20 mouse cellular contexts compared by ENCODE assay signal in the genomic region with DNA sequence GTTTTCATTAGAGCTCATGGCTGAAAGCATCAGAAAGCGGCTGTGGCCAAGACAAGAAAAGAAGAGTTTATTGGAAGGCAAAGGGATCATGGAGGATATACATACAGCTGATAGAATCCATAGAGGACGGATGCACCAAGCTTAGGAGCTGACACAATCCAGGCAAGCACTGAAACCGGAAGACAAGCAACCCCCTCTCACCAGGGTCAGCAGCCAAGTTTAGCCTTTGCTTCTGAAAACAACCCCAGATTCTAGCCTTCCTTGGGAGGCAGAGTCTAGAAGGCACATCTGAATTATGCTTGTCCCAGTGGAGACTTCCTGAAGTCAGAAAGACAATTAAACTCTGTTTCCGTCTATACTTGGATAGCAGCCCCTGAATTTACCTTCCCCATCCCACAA. TPM values are rescaled to one million over a fixed set of nuclear protein-coding genes. Genes with fewer than 3 reads are reported as not detected.
DNase-seq lines count a peak whose midpoint lies in the region; ATAC-seq lines count a peak whose summit lies in the region.
"Had no signal": no experiment of that assay in that cellular context is flagged by ENCODE, and none has a peak within 500 bp of the region (broad histone marks: within the 10 kb centered on the region; RNA-seq: fewer than 3 reads in every experiment).

No protein-coding gene starts in this region.

- ATAC-seq in heart, embryonic 12.5 days (ENCODE audit: insufficient number of reproducible peaks, low FRiP score): peak; percentile 64; the same call in 1 of the 2 replicates
- ATAC-seq in kidney, embryonic 16.5 days (ENCODE audit: low FRiP score, low TSS enrichment): peak; percentile 54; the same call in 1 of the 2 replicates
- ATAC-seq in embryonic facial prominence, embryonic 14.5 days (ENCODE audit: low read depth): peak; percentile 70
- peak; percentile 32; the same call in 1 of the 2 replicates for ATAC-seq in limb, embryonic 13.5 days (ENCODE audit: low FRiP score, low read depth)
- ATAC-seq: forebrain, embryonic 13.5 days; midbrain, embryonic 16.5 days had no signal

- no peak overlapping the region for H3K4me2 ChIP-seq in heart, embryonic 12.5 days
- no peak overlapping the region for H3K4me2 ChIP-seq in kidney, embryonic 16.5 days (replicated peaks; ENCODE audit: low read depth, low read length)
- no peak overlapping the region for H3K4me2 ChIP-seq in embryonic facial prominence, embryonic 14.5 days (ENCODE audit: low read depth, low read length)
- no peak overlapping the region for H3K4me2 ChIP-seq in limb, embryonic 13.5 days (replicated peaks)
- H3K4me2 ChIP-seq: embryonic facial prominence, embryonic 13.5 days; forebrain, embryonic 13.5 days; hindbrain, embryonic 15.5 days had no signal

- no peak for DNase-seq in heart, postnatal 10 days
- no peak for DNase-seq in kidney, postnatal 10 days
- DNase-seq in embryonic facial prominence, embryonic 14.5 days (ENCODE audit: low spot score): peak; percentile 46
- no peak for DNase-seq in left cerebral cortex, postnatal 4 days
- DNase-seq: cerebellum, postnatal 25 days; kidney, adult 9 months; layer of hippocampus, adult 9-11 months; spleen, adult 18-20 months; thymus, postnatal 4 days had no signal

- H3K9ac ChIP-seq in heart, embryonic 12.5 days: no peak overlapping the region
- H3K9ac ChIP-seq in kidney, embryonic 16.5 days (replicated peaks; ENCODE audit: low read length): no peak overlapping the region
- H3K9ac ChIP-seq in embryonic facial prominence, embryonic 14.5 days (ENCODE audit: low read depth, low read length): no peak overlapping the region
- no peak overlapping the region for H3K9ac ChIP-seq in limb, embryonic 13.5 days
- H3K9ac ChIP-seq: embryonic facial prominence, embryonic 13.5 days; forebrain, embryonic 13.5 days; hindbrain, embryonic 15.5 days had no signal

- H3K36me3 ChIP-seq in heart, embryonic 12.5 days: no peaks in the 10 kb centered on the region
- no peaks in the 10 kb centered on the region for H3K36me3 ChIP-seq in kidney, embryonic 16.5 days (ENCODE audit: insufficient read depth, low read length)
- no peaks in the 10 kb centered on the region for H3K36me3 ChIP-seq in embryonic facial prominence, embryonic 14.5 days (ENCODE audit: control insufficient read depth, insufficient read depth, low read length)
- H3K36me3 ChIP-seq in limb, embryonic 13.5 days: no peaks in the 10 kb centered on the region
- H3K36me3 ChIP-seq: embryonic facial prominence, embryonic 13.5 days; hindbrain, embryonic 15.5 days had no signal

- peaks cover 18% of the 10 kb centered on the region for H3K4me1 ChIP-seq in heart, embryonic 12.5 days (replicated peaks)
- H3K4me1 ChIP-seq in kidney, embryonic 16.5 days (ENCODE audit: insufficient read depth, low read length): peaks cover 8% of the 10 kb centered on the region
- H3K4me1 ChIP-seq in embryonic facial prominence, embryonic 14.5 days (ENCODE audit: control insufficient read depth, insufficient read depth, low read length): peaks cover 22% of the 10 kb centered on the region
- peaks cover 15% of the 10 kb centered on the region for H3K4me1 ChIP-seq in limb, embryonic 13.5 days
- H3K4me1 ChIP-seq: hindbrain, embryonic 15.5 days had no signal

- H3K4me3 ChIP-seq in heart, embryonic 12.5 days: no peak overlapping the region
- H3K4me3 ChIP-seq in kidney, embryonic 16.5 days (ENCODE audit: low read length): no peak overlapping the region
- no peak overlapping the region for H3K4me3 ChIP-seq in embryonic facial prominence, embryonic 14.5 days (ENCODE audit: low read depth, low read length)
- no peak overlapping the region for H3K4me3 ChIP-seq in limb, embryonic 13.5 days
- H3K4me3 ChIP-seq: embryonic facial prominence, embryonic 13.5 days; forebrain, embryonic 13.5 days; hindbrain, embryonic 15.5 days; megakaryocyte, embryonic 14.5 days had no signal

- H3K27ac ChIP-seq in heart, embryonic 12.5 days (ENCODE audit: poor library complexity, severe bottlenecking): peak overlapping the region; percentile 50
- peak overlapping the region; percentile 49; the same call in 1 of the 2 replicates for H3K27ac ChIP-seq in kidney, embryonic 16.5 days (ENCODE audit: low read length)
- peak overlapping the region; percentile 41; the same call in 1 of the 2 replicates for H3K27ac ChIP-seq in embryonic facial prominence, embryonic 14.5 days (replicated peaks; ENCODE audit: low read depth, low read length)
- no peak overlapping the region for H3K27ac ChIP-seq in limb, embryonic 13.5 days
- H3K27ac ChIP-seq: embryonic facial prominence, embryonic 13.5 days; forebrain, embryonic 13.5 days; hindbrain, embryonic 15.5 days had no signal

- intact Hi-C loops in heart, postnatal 10 days (cut with DNase I): no loop called here
- intact Hi-C loops in left cerebral cortex, postnatal 4 days (cut with DNase I): no loop called here

- H3K9me3 ChIP-seq in heart, embryonic 12.5 days (replicated peaks): no peaks in the 10 kb centered on the region
- H3K9me3 ChIP-seq in kidney, embryonic 16.5 days (ENCODE audit: low read length): no peaks in the 10 kb centered on the region
- H3K9me3 ChIP-seq in embryonic facial prominence, embryonic 14.5 days (ENCODE audit: control insufficient read depth, low read length): no peaks in the 10 kb centered on the region
- no peaks in the 10 kb centered on the region for H3K9me3 ChIP-seq in limb, embryonic 13.5 days
- H3K9me3 ChIP-seq: embryonic facial prominence, embryonic 13.5 days; forebrain, embryonic 13.5 days; hindbrain, embryonic 15.5 days; megakaryocyte, embryonic 14.5 days had no signal

- H3K27me3 ChIP-seq in heart, embryonic 12.5 days (replicated peaks): no peaks in the 10 kb centered on the region
- no peaks in the 10 kb centered on the region for H3K27me3 ChIP-seq in kidney, embryonic 16.5 days (ENCODE audit: insufficient read depth, low read length)
- H3K27me3 ChIP-seq in embryonic facial prominence, embryonic 14.5 days (replicated peaks; ENCODE audit: control insufficient read depth, insufficient read depth, low read length): no peaks in the 10 kb centered on the region
- H3K27me3 ChIP-seq in limb, embryonic 13.5 days: no peaks in the 10 kb centered on the region
- H3K27me3 ChIP-seq: embryonic facial prominence, embryonic 13.5 days; forebrain, embryonic 13.5 days; hindbrain, embryonic 15.5 days had no signal

- 46% methylated on average over 4 of the region's 4 CpGs for WGBS in heart, embryonic 12.5 days
- WGBS in kidney, embryonic 16.5 days: 37% methylated on average over 4 of the region's 4 CpGs
- 49% methylated on average over 4 of the region's 4 CpGs for WGBS in embryonic facial prominence, embryonic 14.5 days
- WGBS in limb, embryonic 13.5 days: 68% methylated on average over 4 of the region's 4 CpGs

RNA-seq across cellular contexts. Expression of a gene that starts 47.0 kb away (rescaled TPM):
- polyA plus RNA-seq in heart, embryonic 12.5 days (2016; fragmentation: Nextera tagmentation; extraction: Ambion mirVana): not detected in 2 replicates
- total RNA-seq in heart, postnatal 10 days (2021): not detected
- not detected in 2 replicates for polyA plus RNA-seq in kidney, embryonic 16.5 days (2015; fragmentation: Nextera tagmentation; extraction: Ambion mirVana)
- 0.28 TPM in 1 of 2 replicates, not detected in the other for polyA plus RNA-seq in embryonic facial prominence, embryonic 14.5 days (2014; fragmentation: Nextera tagmentation; extraction: Ambion mirVana)
- not detected in 2 replicates for polyA plus RNA-seq in limb, embryonic 13.5 days (2015; fragmentation: Nextera tagmentation; extraction: Ambion mirVana)
- not detected for total RNA-seq in left cerebral cortex, postnatal 4 days (2021)
- total RNA-seq: granulocyte monocyte progenitor cell, adult 5-6 weeks; left cerebral cortex, postnatal 10 days had no signal
- polyA plus RNA-seq: C2C12; embryonic facial prominence, embryonic 13.5 days; forebrain, embryonic 13.5 days; hindbrain, embryonic 15.5 days had no signal
